Mouse (Mus musculus) G1E (cell line): ENCODE results near the gene Atic. TPM values are rescaled to one million over a fixed set of nuclear protein-coding genes. Genes with fewer than 3 reads are reported as not detected.

Experiments used
- ATAC-seq: 2 replicates; pipeline ENCODE4 v1.8.0; 2016; ENCODE audit warnings: mild to moderate bottlenecking; ENCODE audit not compliant: insufficient number of reproducible peaks, poor library complexity, low FRiP score, severe bottlenecking; ENCODE audit errors: extremely low read depth
- DNase-seq: peaks from one replicate; pipeline ENCODE4 v3.0.0; 2012; ENCODE audit warnings: low spot score
- H3K27me3 ChIP-seq: 2 replicates; pipeline ENCODE4 v1.6.1; 2012; ENCODE audit warnings: mild to moderate bottlenecking, low read length, inconsistent platforms; ENCODE audit not compliant: insufficient read depth
- H3K36me3 ChIP-seq: replicated peaks from 2 replicates; pipeline ENCODE3; 2012; ENCODE audit warnings: mild to moderate bottlenecking, inconsistent platforms
- H3K4me1 ChIP-seq: 2 replicates; pipeline ENCODE4 v1.6.1; 2012; ENCODE audit warnings: low read depth, low read length, inconsistent platforms, mixed read lengths; ENCODE audit not compliant: insufficient read depth
- H3K4me3 ChIP-seq: 2 replicates; pipeline ENCODE4 v1.5.1; 2012; ENCODE audit warnings: low read depth, mild to moderate bottlenecking, inconsistent platforms, low read length, moderate library complexity, mixed read lengths
- H3K9me3 ChIP-seq: replicated peaks from 2 replicates; pipeline ENCODE4 v1.6.1; 2012; ENCODE audit warnings: inconsistent platforms
- CTCF ChIP-seq: IDR thresholded peaks from 2 replicates; pipeline ENCODE4 v1.5.1; 2012; ENCODE audit warnings: low read depth, low read length, inconsistent platforms, mixed read lengths
- GATA1 ChIP-seq: IDR thresholded peaks from 2 replicates; pipeline ENCODE4 v1.6.1; 2012; ENCODE audit warnings: borderline replicate concordance, low read length, inconsistent platforms, mixed read lengths
- GATA2 ChIP-seq: IDR thresholded peaks from 2 replicates; pipeline ENCODE4 v1.6.1; 2012; ENCODE audit warnings: low read depth, low read length, inconsistent platforms, borderline replicate concordance
- POLR2AphosphoS5 ChIP-seq: IDR thresholded peaks from 2 replicates; pipeline ENCODE4 v1.6.1; 2012; ENCODE audit warnings: low read depth, low read length, inconsistent platforms; ENCODE audit not compliant: insufficient replicate concordance
- TAL1 ChIP-seq: conservative IDR thresholded peaks from 2 replicates; pipeline ENCODE4 v1.6.1; 2012; ENCODE audit warnings: low read depth, low read length, inconsistent platforms, mixed read lengths
- polyA plus RNA-seq: library from polyadenylated mRNA; stranded (reverse); fragments of >175 nt; gene quantifications from 2 replicates; pipeline ENCODE4 v1.2.3, GENCODE M21; 2012
- total RNA-seq, 2 experiments: library from RNA; stranded (forward) in 1 of 2; stranded (reverse) in 1 of 2; fragments of 200-1000 nt in 1 of 2; fragments of >200 nt in 1 of 2; fragmentation: Nextera tagmentation in 1 of 2; gene quantifications; 2 replicates each; pipeline ENCODE4 v1.2.3; 2014 to 2017

Atic gene
- total and polyA plus RNA-seq, 3 experiments: 47.4 to 254 (median 160) TPM

DNA sequence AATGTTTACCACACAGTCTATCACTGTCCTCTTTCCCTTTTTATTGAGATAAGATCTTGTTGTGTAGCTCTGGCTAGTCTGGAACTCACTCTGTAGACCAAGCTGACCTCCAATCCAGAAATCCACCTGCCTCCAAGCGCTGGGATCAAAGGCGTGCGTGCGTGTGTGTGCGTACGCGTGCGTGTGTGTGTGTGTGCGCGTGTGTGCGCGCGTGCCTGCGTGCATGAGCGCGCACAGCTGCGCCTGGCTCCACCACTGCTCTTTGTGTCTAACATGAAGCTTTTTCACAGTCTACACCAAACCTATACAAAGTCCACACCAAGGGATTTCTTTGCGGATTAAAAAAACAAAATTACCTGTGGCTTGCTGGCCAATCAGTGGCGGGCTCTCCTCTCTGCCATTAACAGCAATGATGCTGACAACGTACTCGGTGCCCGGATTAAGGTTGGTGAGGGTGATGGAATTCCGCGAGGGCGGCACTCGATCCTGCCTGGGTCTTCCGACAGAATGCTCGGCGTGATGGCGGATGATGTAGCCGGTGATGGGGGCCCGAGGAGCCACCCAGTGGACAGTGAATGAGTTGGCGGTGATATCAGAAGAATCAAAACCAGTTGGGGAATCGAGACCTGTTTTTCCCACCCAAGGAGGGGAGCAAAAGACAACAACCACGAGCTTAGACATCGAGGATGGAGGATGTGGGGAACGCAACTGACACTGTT lies 52.3 kb downstream of the Atic start:
- H3K27me3 ChIP-seq: peaks cover 2% of the 10 kb centered on the region; the same call in 1 of the 2 replicates
- no peak for TF ChIP-seq GATA1
- TF ChIP-seq POLR2AphosphoS5: no peak
- no peak for TF ChIP-seq TAL1
- no peak for TF ChIP-seq GATA2
- TF ChIP-seq CTCF: no peak
- H3K4me1 ChIP-seq: no peaks in the 10 kb centered on the region
- no peaks in the 10 kb centered on the region for H3K9me3 ChIP-seq
- no peak overlapping the region for H3K4me3 ChIP-seq
- ATAC-seq (no peak), DNase-seq (no peak)
- H3K36me3 ChIP-seq: no peaks in the 10 kb centered on the region

DNA sequence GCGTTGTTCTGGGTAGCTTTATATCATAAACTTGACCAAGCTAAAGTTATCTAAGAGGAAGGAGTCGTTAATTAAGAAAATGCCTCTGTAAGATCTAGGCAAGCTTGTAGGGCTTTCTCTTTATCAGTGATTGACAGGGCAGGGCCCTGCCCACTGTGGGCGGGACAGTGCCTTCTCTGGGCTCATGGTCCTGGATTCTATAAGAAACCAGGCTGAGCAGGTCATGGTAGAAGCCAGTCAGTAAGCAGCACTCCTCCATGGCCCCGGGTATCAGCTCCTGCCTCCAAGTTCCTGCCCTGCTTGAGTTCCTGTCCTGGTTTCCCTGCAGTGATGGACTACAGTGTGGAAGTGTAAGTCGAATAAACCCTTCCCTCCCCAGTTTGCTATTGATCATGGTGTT lies 53.0 kb downstream of the Atic start:
- ATAC-seq (no peak), DNase-seq (no peak)
- peaks cover 2% of the 10 kb centered on the region; the same call in 1 of the 2 replicates for H3K27me3 ChIP-seq
- no peaks in the 10 kb centered on the region for H3K36me3 ChIP-seq
- H3K4me1 ChIP-seq: no peaks in the 10 kb centered on the region
- H3K4me3 ChIP-seq: no peak overlapping the region
- no peak for TF ChIP-seq POLR2AphosphoS5
- no peak for TF ChIP-seq TAL1
- no peaks in the 10 kb centered on the region for H3K9me3 ChIP-seq

- no peaks in the 10 kb centered on the region for H3K9me3 ChIP-seq
- TF ChIP-seq GATA2 (no peak), POLR2AphosphoS5 (no peak)
- no peaks in the 10 kb centered on the region; the same call in 1 of the 2 replicates for H3K27me3 ChIP-seq
- H3K4me1 ChIP-seq: no peaks in the 10 kb centered on the region
- no peaks in the 10 kb centered on the region for H3K36me3 ChIP-seq
- no peak for DNase-seq
- ATAC-seq: no peak
- H3K4me3 ChIP-seq: no peak overlapping the region
Measured at GRCm38 (mm10) chr1:71612256-71612655, 55.3 kb downstream of the Atic start.

GRCm38 (mm10) chr1:71614545-71615246 lies 57.7 kb downstream of the Atic start:
- H3K4me1 ChIP-seq: no peaks in the 10 kb centered on the region
- H3K9me3 ChIP-seq: no peaks in the 10 kb centered on the region
- no peak for ATAC-seq
- no peak for DNase-seq
- no peak overlapping the region for H3K4me3 ChIP-seq
- no peaks in the 10 kb centered on the region for H3K36me3 ChIP-seq
- TF ChIP-seq POLR2AphosphoS5: no peak
- TF ChIP-seq GATA2: no peak
- no peak for TF ChIP-seq GATA1
- no peak for TF ChIP-seq TAL1
- no peak for TF ChIP-seq CTCF
- H3K27me3 ChIP-seq: no peaks in the 10 kb centered on the region; the same call in 1 of the 2 replicates

DNA sequence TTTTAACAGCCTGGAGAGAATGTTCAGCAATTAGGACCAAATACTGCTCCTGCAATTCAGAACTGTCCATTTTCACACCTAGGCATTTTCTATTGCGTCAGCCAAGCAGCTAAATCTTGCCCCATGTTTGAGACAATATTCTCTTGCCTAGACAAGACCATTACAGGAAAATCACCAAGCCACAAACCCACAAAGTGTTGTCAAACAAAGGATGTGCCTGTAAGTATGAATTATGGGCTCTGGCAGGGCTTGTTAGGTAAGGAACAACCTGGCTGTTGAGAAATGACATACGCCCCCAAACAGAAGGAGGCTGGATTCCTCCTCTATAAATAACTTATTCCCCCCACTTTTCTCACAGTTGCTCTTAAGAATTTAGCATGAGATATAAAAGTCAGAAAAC lies 64.6 kb downstream of the Atic start:
- H3K27me3 ChIP-seq: peaks cover 5% of the 10 kb centered on the region; the same call in 1 of the 2 replicates
- DNase-seq: no peak
- H3K4me3 ChIP-seq: no peak overlapping the region
- no peaks in the 10 kb centered on the region for H3K4me1 ChIP-seq
- no peaks in the 10 kb centered on the region for H3K9me3 ChIP-seq
- no peak for ATAC-seq
- TF ChIP-seq GATA1: no peak
- TF ChIP-seq POLR2AphosphoS5: no peak
- no peak for TF ChIP-seq TAL1
- no peak for TF ChIP-seq GATA2
- no peak for TF ChIP-seq CTCF
- no peaks in the 10 kb centered on the region for H3K36me3 ChIP-seq

GRCm38 (mm10) chr1:71623625-71624024 lies 66.7 kb downstream of the Atic start:
- Histone ChIP-seq H3K27me3 (peaks cover 5% of the 10 kb centered on the region; the same call in 1 of the 2 replicates), H3K4me3 (no peak overlapping the region), H3K9me3 (no peaks in the 10 kb centered on the region), H3K36me3 (no peaks in the 10 kb centered on the region), H3K4me1 (no peaks in the 10 kb centered on the region)
- DNase-seq: no peak
- TF ChIP-seq TAL1 (no peak), GATA2 (no peak), GATA1 (no peak), CTCF (no peak), POLR2AphosphoS5 (no peak)
- ATAC-seq: no peak

Other genes with a start within 250 kb of the Atic start
- gene Abca12, start 142.2 kb upstream of the Atic start, total RNA-seq (2014; fragmentation: Nextera tagmentation): not detected in 2 replicates
- 0.33 and 0.35 TPM in 2 replicates for gene Abca12, start 142.2 kb upstream of the Atic start, total RNA-seq (2017)
- gene Abca12, start 142.2 kb upstream of the Atic start, polyA plus RNA-seq: not detected in 2 replicates
- not detected in 2 replicates for gene Fn1, start 96.0 kb downstream of the Atic start, total RNA-seq (2014; fragmentation: Nextera tagmentation)
- 0.35 and 0.98 TPM in 2 replicates for gene Fn1, start 96.0 kb downstream of the Atic start, total RNA-seq (2017)
- 0.01 TPM in 1 of 2 replicates, not detected in the other for gene Fn1, start 96.0 kb downstream of the Atic start, polyA plus RNA-seq